Mouse (Mus musculus) E14TG2a.4 (cell line): Measurements from ENCODE around the gene Atn1.
"Not testable (repeated sequence)": the region's sequence is repeated elsewhere in the genome, so short reads cannot be mapped to it uniquely, and the experiment has no call there.

Experiments used
- H3K27me3 ChIP-seq: 2 replicates; pipeline ENCODE4 v1.6.1; 2014; ENCODE audit warnings: low read length, control low read depth; ENCODE audit not compliant: insufficient read depth
- H3K36me3 ChIP-seq: 2 replicates; pipeline ENCODE4 v1.6.1; 2014; ENCODE audit warnings: low read length, control low read depth; ENCODE audit not compliant: insufficient read depth
- H3K4me1 ChIP-seq: replicated peaks from 2 replicates; pipeline ENCODE4 v1.6.1; 2014; ENCODE audit warnings: low read depth, low read length, control low read depth
- H3K4me3 ChIP-seq: replicated peaks from 2 replicates; pipeline ENCODE4 v1.5.1; 2014; ENCODE audit warnings: mild to moderate bottlenecking, low read length
- H3K9me3 ChIP-seq: 2 replicates; pipeline ENCODE4 v1.6.1; 2014; ENCODE audit warnings: low read length, control low read depth
- CTCF ChIP-seq: conservative IDR thresholded peaks from 2 replicates; pipeline ENCODE4 v1.5.1; 2014; ENCODE audit warnings: low read length
- NANOG ChIP-seq: IDR thresholded peaks from 2 replicates; pipeline ENCODE4 v1.6.1; 2014; ENCODE audit warnings: borderline replicate concordance, low read length, mixed read lengths
- POU5F1 ChIP-seq: IDR thresholded peaks from 2 replicates; pipeline ENCODE4 v1.6.1; 2014; ENCODE audit warnings: low read length, borderline replicate concordance

Atn1 gene

DNA sequence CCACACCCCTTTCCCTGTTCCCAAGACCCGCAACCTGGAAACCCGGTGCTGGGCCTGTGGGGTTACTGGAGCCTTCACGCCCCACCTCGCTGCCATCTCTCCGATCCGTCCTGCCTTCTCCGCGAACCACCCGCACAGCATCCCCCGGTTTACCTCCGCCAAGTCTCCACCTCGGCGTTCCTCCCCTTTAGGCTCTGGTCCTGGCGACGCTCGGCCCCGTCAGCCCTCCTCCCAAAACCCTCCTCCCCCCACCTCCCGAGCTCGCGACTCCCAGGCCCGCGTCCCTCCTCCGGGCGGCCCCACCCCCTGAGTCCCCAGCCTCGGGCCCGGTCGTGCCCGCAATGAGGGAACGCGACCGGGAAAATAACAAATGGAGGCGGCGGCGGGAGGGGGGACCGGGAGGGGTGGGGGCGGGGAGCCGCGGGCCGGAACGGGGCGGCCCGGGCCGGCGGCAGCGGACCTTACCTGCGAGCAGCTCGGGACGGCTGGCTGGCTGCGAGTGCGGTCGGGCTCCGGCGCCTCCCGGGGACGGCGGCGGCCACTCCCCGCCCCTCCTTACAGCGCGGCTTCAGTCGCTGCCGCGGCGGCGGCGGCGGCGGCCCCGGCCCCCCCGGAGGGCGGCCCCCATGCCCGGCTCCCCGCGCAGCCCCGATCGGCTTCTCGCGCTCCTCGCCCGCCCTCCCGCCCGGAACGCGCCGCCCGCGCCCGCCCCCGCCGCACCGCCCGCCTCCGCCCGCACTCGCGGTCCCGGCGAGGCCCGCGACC lies at the start of gene Atn1, which contains the start of gene Gm45234:
Gene Atn1 (minus strand): TSS at position 694 of the 765 bp plus-strand sequence.
Gene Gm45234 (minus strand): TSS at position 191 of the 765 bp plus-strand sequence.
- H3K27me3 ChIP-seq: peaks cover 22% of the 10 kb centered on the region
- no peaks in the 10 kb centered on the region for H3K9me3 ChIP-seq
- peak within 1 kb of the TSS; percentile 86 for H3K4me3 ChIP-seq
- H3K4me1 ChIP-seq: peaks cover 66% of the 10 kb centered on the region
- no peak for TF ChIP-seq NANOG
- TF ChIP-seq POU5F1: no peak
- TF ChIP-seq CTCF: no peak
- H3K36me3 ChIP-seq: no peaks in the 10 kb centered on the region; the same call in 1 of the 2 replicates

DNA sequence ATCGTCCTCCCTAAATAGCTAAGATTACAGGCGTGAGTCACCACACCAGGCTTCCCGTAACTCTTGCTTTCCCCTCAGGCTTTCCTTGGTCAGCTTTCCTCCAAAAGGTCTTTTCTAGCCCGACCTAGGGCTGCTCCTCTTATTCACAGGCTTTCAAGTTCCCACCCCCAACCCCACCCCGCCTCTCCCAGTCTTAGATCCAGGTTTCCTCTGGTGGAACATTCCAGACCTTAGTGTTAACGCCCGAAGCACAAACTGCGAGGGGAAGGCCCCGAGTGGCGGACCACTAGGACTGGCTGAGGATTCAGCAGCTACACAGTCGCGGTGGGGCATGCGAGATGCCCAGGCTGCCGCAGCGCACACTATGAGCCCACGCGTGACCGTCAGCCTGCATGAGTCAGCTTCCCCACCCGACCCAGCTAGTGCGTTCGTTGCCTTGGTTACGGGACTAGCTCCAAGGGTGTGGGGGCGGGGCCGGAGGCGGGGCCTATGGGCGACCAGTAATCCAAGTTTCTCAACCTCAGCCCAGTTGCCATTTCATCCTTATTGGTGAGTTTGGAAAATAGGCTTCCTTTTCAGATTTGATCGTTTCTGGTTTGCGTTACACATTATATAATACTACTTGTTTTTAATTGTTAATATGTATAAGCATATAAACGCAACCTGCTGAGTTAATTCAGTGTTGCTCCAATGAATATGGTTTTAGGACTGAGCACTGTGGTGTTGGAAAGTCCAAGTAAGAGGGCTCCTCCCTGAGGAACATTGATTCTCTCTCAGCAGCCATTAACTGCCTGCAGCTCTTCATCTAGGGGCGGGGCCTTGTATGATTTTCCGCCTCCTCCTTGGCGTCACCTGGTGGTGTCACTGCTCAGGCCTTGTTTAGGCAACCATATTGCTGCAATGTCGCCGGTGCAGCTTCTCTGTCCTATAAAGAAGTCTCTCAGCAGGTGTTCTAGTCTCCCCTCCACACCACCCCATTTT lies 49.3 kb upstream of the Atn1 start:
- Histone ChIP-seq H3K27me3 (no peaks in the 10 kb centered on the region), H3K4me1 (peaks cover 66% of the 10 kb centered on the region), H3K9me3 (no peaks in the 10 kb centered on the region), H3K36me3 (peaks cover 15% of the 10 kb centered on the region), H3K4me3 (peak overlapping the region; percentile 75)
- TF ChIP-seq CTCF: peak; percentile 14; the same call in 1 of the 2 replicates
- TF ChIP-seq NANOG: no peak

DNA sequence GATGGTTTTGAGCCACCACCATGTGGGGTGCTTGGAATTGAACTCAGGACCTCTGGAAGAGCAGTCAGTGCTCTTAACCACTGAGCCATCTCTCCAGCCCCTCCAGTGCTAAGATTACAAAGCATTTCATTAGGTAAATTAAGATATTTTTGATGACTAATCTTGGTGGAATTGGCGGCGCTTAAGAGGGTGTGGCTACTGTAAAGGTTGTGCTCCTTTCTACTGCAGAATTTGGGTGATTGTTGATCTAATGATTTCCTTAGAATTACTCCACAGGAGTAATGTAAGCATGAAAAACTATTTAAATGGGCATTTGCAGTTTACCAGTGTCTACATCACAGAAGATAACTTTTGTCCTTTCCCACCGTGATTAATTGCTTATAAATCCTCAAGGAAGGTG lies 48.0 kb upstream of the Atn1 start:
- peaks cover 2% of the 10 kb centered on the region for H3K36me3 ChIP-seq
- no peaks in the 10 kb centered on the region for H3K27me3 ChIP-seq
- peaks cover 53% of the 10 kb centered on the region for H3K4me1 ChIP-seq
- no peaks in the 10 kb centered on the region for H3K9me3 ChIP-seq
- peak overlapping the region; percentile 75; the same call in 1 of the 2 replicates for H3K4me3 ChIP-seq
- peak; percentile 87 for TF ChIP-seq NANOG
- TF ChIP-seq POU5F1: no peak

DNA sequence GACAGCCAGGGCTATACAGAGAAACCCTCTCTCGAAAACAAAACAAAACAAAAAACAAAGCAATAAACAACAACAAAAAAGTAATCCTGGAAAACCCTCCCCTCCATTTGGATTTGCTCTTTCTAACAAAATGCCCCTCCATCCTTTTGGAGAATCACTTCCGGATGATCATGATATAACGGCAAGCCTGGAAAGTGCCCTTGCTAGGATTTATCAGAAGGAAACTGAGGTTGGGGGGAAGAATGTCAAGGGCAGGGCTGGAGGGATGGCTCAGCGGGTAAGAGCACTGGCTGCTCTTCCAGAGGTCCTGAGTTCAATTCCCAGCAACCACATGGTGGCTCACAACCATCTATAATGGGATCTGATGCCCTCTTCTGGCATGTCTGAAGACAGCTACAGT lies 47.4 kb upstream of the Atn1 start:
- not testable (repeated sequence) for H3K27me3 ChIP-seq, H3K9me3 ChIP-seq, H3K36me3 ChIP-seq
- Histone ChIP-seq H3K4me3 (peak overlapping the region; percentile 74), H3K4me1 (peaks cover 47% of the 10 kb centered on the region)

DNA sequence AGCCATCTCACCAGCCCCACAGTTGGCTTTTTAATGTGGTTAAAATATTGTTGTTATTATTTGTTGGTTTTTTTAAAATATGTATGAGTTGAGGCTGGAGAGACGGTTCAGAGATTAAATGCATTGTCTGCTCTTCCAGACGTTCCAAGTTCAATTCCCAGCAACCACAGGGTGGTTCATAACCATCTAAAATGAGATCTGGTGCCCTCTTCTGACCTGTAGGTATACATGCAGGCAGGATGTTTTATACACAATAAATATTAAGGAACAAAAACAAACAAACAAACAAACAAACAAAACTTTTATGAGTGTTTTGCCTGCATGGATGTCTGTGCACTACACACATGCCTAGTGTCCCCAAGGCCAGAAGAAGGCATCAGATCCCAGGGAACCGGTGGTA lies 46.7 kb upstream of the Atn1 start:
- Histone ChIP-seq H3K36me3 (no peaks in the 10 kb centered on the region; the same call in 1 of the 2 replicates), H3K4me1 (peaks cover 44% of the 10 kb centered on the region), H3K4me3 (peak overlapping the region; percentile 74), H3K9me3 (no peaks in the 10 kb centered on the region), H3K27me3 (no peaks in the 10 kb centered on the region)
- no peak for TF ChIP-seq NANOG
- peak; percentile 27 for TF ChIP-seq CTCF
- no peak for TF ChIP-seq POU5F1

DNA sequence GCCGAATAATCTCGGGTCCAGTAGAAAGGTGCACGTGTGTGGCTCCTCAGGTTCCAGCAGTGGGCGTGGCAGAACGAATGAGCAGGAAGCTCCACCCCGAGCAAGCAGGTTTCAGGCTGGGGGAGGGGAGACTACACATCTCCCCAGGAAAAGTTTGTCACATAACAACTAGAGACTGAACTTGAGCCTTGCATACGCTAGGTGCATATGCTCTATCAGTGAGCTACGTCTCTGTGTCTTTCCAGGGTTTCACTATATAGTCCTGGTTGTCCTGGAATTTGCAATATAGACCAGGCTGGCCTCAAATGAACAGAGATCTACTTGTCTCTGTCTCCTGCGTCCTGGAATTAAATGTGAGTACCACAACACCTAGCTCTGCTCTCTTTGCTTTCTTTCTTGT lies 46.1 kb upstream of the Atn1 start:
- not testable (repeated sequence) for H3K27me3 ChIP-seq, H3K9me3 ChIP-seq, H3K36me3 ChIP-seq
- Histone ChIP-seq H3K4me1 (peaks cover 38% of the 10 kb centered on the region), H3K4me3 (peak overlapping the region; percentile 74)

DNA sequence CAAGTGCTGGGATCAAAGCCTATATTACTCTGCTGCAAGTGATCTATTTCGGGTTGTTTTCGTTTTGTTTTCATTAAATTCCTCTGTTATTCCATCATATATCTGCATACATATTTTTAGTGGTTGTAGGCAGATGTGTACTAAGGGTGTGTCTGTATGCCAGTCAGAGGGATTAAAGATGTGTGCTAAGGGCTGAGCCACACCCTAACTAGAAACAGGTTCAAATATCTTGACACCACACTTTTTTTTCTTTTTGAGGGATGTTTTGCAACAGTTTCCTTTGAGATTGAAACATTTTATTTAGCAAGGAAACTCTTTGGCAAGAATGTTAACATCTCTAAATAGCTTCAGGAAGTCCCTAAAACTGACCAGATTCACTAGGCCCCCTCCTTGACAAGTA lies 39.9 kb upstream of the Atn1 start:
- H3K27me3 ChIP-seq: no peaks in the 10 kb centered on the region
- no peak overlapping the region for H3K4me3 ChIP-seq
- no peak for TF ChIP-seq CTCF
- no peak for TF ChIP-seq NANOG
- no peak for TF ChIP-seq POU5F1
- peaks cover 17% of the 10 kb centered on the region for H3K4me1 ChIP-seq
- peaks cover 3% of the 10 kb centered on the region; the same call in 1 of the 2 replicates for H3K9me3 ChIP-seq
- peaks cover 11% of the 10 kb centered on the region for H3K36me3 ChIP-seq

DNA sequence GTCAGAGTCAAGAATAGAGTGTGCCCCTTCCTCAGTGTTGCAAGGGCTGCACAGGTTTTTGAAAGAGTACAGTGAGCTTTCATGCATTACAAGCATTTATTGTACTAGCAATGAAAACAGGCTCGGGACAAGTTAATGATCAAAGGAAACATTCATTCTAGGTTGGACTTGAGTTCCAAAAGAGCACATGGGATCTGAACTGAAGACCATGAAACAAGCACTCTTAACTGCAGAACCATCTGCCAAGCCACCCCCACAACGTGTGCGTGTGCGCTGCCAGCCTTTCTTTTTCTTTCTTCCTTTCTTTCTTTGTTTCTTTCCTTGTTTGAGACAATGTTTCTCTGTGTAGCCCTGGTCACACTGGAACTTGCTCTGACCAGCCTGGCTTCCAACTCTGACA lies 39.5 kb upstream of the Atn1 start:
- Histone ChIP-seq H3K9me3 (peaks cover 3% of the 10 kb centered on the region; the same call in 1 of the 2 replicates), H3K27me3 (no peaks in the 10 kb centered on the region), H3K4me3 (no peak overlapping the region), H3K4me1 (peaks cover 17% of the 10 kb centered on the region), H3K36me3 (peaks cover 11% of the 10 kb centered on the region)
- TF ChIP-seq NANOG: no peak
- no peak for TF ChIP-seq POU5F1
- TF ChIP-seq CTCF: no peak
